Mouse (Mus musculus) testis, adult 2 months (tissue): Measurements from ENCODE around the gene Tpst2. TPM values are rescaled to one million over a fixed set of nuclear protein-coding genes. Genes with fewer than 3 reads are reported as not detected.

Source experiments
- H3K27ac ChIP-seq: fragments of 200-500 bp; 2 replicates; pipeline ENCODE4 v1.5.1; 2012; ENCODE audit warnings: low read depth, low read length; ENCODE audit not compliant: control insufficient read depth, insufficient read depth
- H3K27me3 ChIP-seq: fragments of 200-500 bp; 2 replicates; pipeline ENCODE4 v1.6.1; 2012; ENCODE audit warnings: mild to moderate bottlenecking, low read length, moderate library complexity; ENCODE audit not compliant: control insufficient read depth, insufficient read depth
- H3K36me3 ChIP-seq: fragments of 200-500 bp; 2 replicates; pipeline ENCODE4 v1.6.1; 2012; ENCODE audit warnings: mild to moderate bottlenecking, low read length; ENCODE audit not compliant: control insufficient read depth, insufficient read depth
- H3K4me1 ChIP-seq: fragments of 200-500 bp; 2 replicates; pipeline ENCODE4 v1.6.1; 2012; ENCODE audit warnings: low read length; ENCODE audit not compliant: control insufficient read depth, insufficient read depth
- H3K4me3 ChIP-seq: fragments of 200-500 bp; 2 replicates; pipeline ENCODE4 v1.5.1; 2012; ENCODE audit warnings: low read depth, mild to moderate bottlenecking, low read length, moderate library complexity, mixed read lengths; ENCODE audit not compliant: control insufficient read depth
- CTCF ChIP-seq: fragments of 200-500 bp; IDR thresholded peaks from 2 replicates; pipeline ENCODE4 v1.5.1; 2012; ENCODE audit warnings: low read depth, mild to moderate bottlenecking, inconsistent platforms, low read length, moderate library complexity; ENCODE audit not compliant: control insufficient read depth, insufficient read depth, insufficient replicate concordance
- POLR2A ChIP-seq: fragments of 200-500 bp; IDR thresholded peaks from 2 replicates; pipeline ENCODE4 v1.6.1; 2012; ENCODE audit warnings: low read depth, mild to moderate bottlenecking, inconsistent platforms, low read length, moderate library complexity; ENCODE audit not compliant: control insufficient read depth
- polyA plus RNA-seq: library from polyadenylated mRNA; depleted of rRNA; stranded (reverse); fragments of >200 nt; gene quantifications from 2 replicates; pipeline ENCODE4 v1.2.3, GENCODE M21; 2012

The Tpst2 gene
- polyA plus RNA-seq, 1 experiment: 6.6 TPM

DNA sequence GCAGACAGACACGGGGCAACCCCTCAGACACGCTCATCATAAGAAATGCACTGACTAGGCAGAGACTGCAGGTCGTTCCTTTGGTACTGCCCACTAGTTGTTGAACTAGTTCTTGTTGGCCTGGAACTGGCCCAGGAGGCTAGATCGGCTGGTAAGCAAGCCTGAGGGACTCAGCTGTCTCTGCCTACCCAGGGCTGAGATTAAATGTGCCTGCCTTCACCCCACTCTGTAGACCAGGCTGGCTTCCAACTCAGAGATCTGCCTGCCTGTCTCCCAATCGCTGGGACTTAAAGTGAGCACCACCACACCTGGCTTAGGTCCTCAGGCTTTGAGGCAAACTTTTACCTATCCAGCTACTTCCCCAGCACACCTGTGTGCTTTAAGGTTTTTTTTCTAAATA lies 43.9 kb downstream of the Tpst2 start:
- peaks cover 10% of the 10 kb centered on the region for H3K4me1 ChIP-seq
- no peak for TF ChIP-seq POLR2A
- TF ChIP-seq CTCF: no peak
- H3K36me3 ChIP-seq: no peaks in the 10 kb centered on the region
- H3K27ac ChIP-seq: no peak overlapping the region
- no peaks in the 10 kb centered on the region for H3K27me3 ChIP-seq
- H3K4me3 ChIP-seq: no peak overlapping the region

GRCm38 (mm10) chr5:112320936-112321335 lies 44.4 kb downstream of the Tpst2 start:
- no peak overlapping the region for H3K4me3 ChIP-seq
- no peaks in the 10 kb centered on the region for H3K36me3 ChIP-seq
- no peaks in the 10 kb centered on the region for H3K27me3 ChIP-seq
- no peak overlapping the region for H3K27ac ChIP-seq
- TF ChIP-seq CTCF (no peak), POLR2A (no peak)
- H3K4me1 ChIP-seq: peaks cover 10% of the 10 kb centered on the region

DNA sequence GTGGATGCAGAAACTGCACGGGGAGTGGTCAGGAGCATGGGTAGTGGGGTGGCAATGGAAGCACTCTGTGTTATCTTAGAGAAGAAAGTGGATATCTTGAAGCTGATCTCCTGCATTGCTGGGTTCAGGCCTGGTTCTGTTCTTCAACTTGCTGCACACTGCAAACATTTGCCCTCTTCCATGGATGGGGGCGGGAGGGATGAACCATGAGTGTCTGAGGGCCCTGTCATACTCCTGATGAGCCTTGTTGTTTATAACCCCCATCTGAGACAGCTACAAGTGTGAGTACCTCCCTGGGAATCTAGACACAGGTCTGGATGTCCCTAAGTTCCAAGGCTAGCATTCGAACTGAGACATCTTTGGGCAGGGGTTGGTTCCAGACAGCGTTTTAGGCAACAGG lies 44.9 kb downstream of the Tpst2 start:
- H3K27me3 ChIP-seq: no peaks in the 10 kb centered on the region
- no peak overlapping the region for H3K27ac ChIP-seq
- H3K4me1 ChIP-seq: peaks cover 10% of the 10 kb centered on the region
- no peaks in the 10 kb centered on the region for H3K36me3 ChIP-seq
- no peak for TF ChIP-seq POLR2A
- no peak overlapping the region for H3K4me3 ChIP-seq

GRCm38 (mm10) chr5:112323246-112323645 lies 46.8 kb downstream of the Tpst2 start:
- Histone ChIP-seq H3K27ac (no peak overlapping the region), H3K36me3 (no peaks in the 10 kb centered on the region), H3K4me1 (peaks cover 15% of the 10 kb centered on the region), H3K4me3 (no peak overlapping the region; the same call in 1 of the 2 replicates), H3K27me3 (no peaks in the 10 kb centered on the region)
- no peak for TF ChIP-seq POLR2A
- TF ChIP-seq CTCF: no peak

DNA sequence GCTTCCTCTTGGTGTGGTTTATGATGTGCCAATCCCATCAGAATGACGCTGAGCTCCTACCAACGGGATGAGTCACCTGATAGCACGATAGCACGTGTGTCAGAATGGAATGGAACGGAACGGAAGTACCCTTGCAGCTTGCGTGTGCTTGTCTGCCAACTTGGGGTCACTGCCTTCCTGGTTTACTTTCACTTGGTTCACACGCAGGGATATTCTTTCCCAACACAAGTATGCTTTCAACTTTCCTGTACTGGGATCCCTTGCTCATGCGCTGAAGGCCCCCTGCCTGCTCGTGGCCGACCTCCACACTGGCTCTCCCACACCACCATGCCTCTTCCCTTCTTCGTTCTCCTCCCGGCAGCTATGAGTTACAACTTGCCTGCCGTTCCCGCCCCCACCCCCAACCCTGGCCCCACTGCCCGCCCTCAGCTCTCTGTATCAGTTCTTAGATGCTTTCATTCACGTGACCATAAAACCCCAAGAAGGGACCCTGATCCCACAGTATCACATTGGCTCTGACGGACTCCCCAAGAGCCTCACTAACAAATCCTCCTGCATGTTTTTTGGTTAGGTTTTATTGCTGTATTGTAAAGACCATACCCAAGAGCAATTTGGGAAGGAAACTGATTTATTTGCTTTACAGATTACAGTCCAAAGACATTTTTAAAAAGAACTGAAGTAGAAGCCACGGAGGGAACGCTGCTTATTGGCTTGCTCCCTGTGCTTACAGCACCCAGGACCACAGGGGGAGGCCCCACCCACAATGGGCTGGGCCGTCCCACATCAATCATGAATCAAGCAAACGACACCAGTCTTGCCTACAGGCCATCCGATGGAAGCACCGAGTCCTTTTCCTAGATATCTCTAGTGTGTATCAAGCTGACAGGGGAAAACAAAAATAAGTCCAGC lies 48.4 kb downstream of the Tpst2 start:
- H3K27me3 ChIP-seq: no peaks in the 10 kb centered on the region
- no peak; the same call in 1 of the 2 replicates for TF ChIP-seq POLR2A
- no peak for TF ChIP-seq CTCF
- H3K27ac ChIP-seq: peak overlapping the region; percentile 71; the same call in 1 of the 2 replicates
- H3K4me3 ChIP-seq: peak overlapping the region; percentile 98
- peaks cover 15% of the 10 kb centered on the region for H3K4me1 ChIP-seq
- peaks cover 2% of the 10 kb centered on the region for H3K36me3 ChIP-seq

GRCm38 (mm10) chr5:112325546-112326445 lies 49.3 kb downstream of the Tpst2 start, which contains the start of gene Tfip11:
Gene Tfip11, plus strand, starts transcription at chr5:112326358.
- no peaks in the 10 kb centered on the region for H3K27me3 ChIP-seq
- peak within 1 kb of the TSS; percentile 98 for H3K4me3 ChIP-seq
- H3K36me3 ChIP-seq: peaks cover 3% of the 10 kb centered on the region
- TF ChIP-seq CTCF (no peak), POLR2A (peak; percentile 83)
- peaks cover 15% of the 10 kb centered on the region for H3K4me1 ChIP-seq
- peak within 1 kb of the TSS; percentile 69 for H3K27ac ChIP-seq
